8 mouse cellular contexts compared by ENCODE assay signal in genomic region chr12:59060322-59060721, GRCm38 (mm10). TPM values are rescaled to one million over a fixed set of nuclear protein-coding genes. Genes with fewer than 3 reads are reported as not detected.
A peak's percentile ranks its signal among the peaks of the same experiment; 100 is the strongest.
DNase-seq lines count a peak whose midpoint lies in the region; ATAC-seq and TF ChIP-seq lines count a peak whose summit lies in the region.

No protein-coding gene starts in this region.

- no peaks in the 10 kb centered on the region for H3K9me3 ChIP-seq in hindbrain, embryonic 15.5 days
- no peaks in the 10 kb centered on the region for H3K9me3 ChIP-seq in midbrain, embryonic 16.5 days (replicated peaks; ENCODE audit: control insufficient read depth, low read length, poor library complexity, severe bottlenecking)

- no peak for TF ChIP-seq CTCF in layer of hippocampus, adult 2 months (conservative IDR thresholded peaks at IDR 0.05)
- no peak for TF ChIP-seq CTCF in brain, embryonic 14.5 days (IDR thresholded peaks at IDR 0.05; ENCODE audit: borderline replicate concordance, extremely low read depth, insufficient read depth, insufficient read length)

- H3K4me2 ChIP-seq in hindbrain, embryonic 15.5 days: peak overlapping the region; percentile 87
- H3K4me2 ChIP-seq in midbrain, embryonic 16.5 days (ENCODE audit: low read length): peak overlapping the region; percentile 80

- 70% methylated on average over 4 of the region's 4 CpGs for WGBS in hindbrain, embryonic 15.5 days
- 59% methylated on average over 4 of the region's 4 CpGs for WGBS in midbrain, embryonic 16.5 days

- peaks cover 32% of the 10 kb centered on the region for H3K4me1 ChIP-seq in hindbrain, embryonic 15.5 days (replicated peaks)
- H3K4me1 ChIP-seq in midbrain, embryonic 16.5 days (ENCODE audit: control insufficient read depth, insufficient read depth, low read length): peaks cover 27% of the 10 kb centered on the region

- ATAC-seq in hindbrain, embryonic 15.5 days (ENCODE audit: low FRiP score, low read depth): no peak
- no peak for ATAC-seq in midbrain, embryonic 16.5 days

- H3K27me3 ChIP-seq in hindbrain, embryonic 15.5 days: no peaks in the 10 kb centered on the region
- H3K27me3 ChIP-seq in midbrain, embryonic 16.5 days (ENCODE audit: control insufficient read depth, insufficient read depth, low read depth, low read length): no peaks in the 10 kb centered on the region

- peak overlapping the region; percentile 93 for H3K9ac ChIP-seq in hindbrain, embryonic 15.5 days
- peak overlapping the region; percentile 96 for H3K9ac ChIP-seq in midbrain, embryonic 16.5 days (ENCODE audit: low read depth, low read length)

- no peak for TF ChIP-seq POLR2A in brain, embryonic 14.5 days (IDR thresholded peaks at IDR 0.05; ENCODE audit: borderline replicate concordance, extremely low read depth, insufficient read depth, insufficient read length, poor library complexity, severe bottlenecking)

- H3K27ac ChIP-seq in layer of hippocampus, adult 2 months: peak overlapping the region; percentile 98
- peak overlapping the region; percentile 99 for H3K27ac ChIP-seq in hindbrain, embryonic 15.5 days (replicated peaks)
- H3K27ac ChIP-seq in midbrain, embryonic 16.5 days (ENCODE audit: low read length): peak overlapping the region; percentile 97; the same call in 1 of the 2 replicates

- H3K36me3 ChIP-seq in hindbrain, embryonic 15.5 days: peaks cover 3% of the 10 kb centered on the region; the same call in 1 of the 2 replicates
- H3K36me3 ChIP-seq in midbrain, embryonic 16.5 days (ENCODE audit: control insufficient read depth, insufficient read depth, low read length): peaks cover 4% of the 10 kb centered on the region; the same call in 1 of the 2 replicates

- DNase-seq in layer of hippocampus, adult 2 months (ENCODE audit: low spot score in 2 of 2): no peak
- DNase-seq in layer of hippocampus, adult 11-12 months (ENCODE audit: low spot score): no peak
- DNase-seq in brain, embryonic 14.5 days (ENCODE audit: low read depth): peak; percentile 14
- no peak for DNase-seq in urinary bladder, postnatal 14 days (ENCODE audit: low spot score)
- DNase-seq in adrenal gland, postnatal 14 days: no peak
- DNase-seq in kidney, adult 9 months: no peak

- H3K4me3 ChIP-seq in layer of hippocampus, adult 2 months: peak overlapping the region; percentile 96
- peak overlapping the region; percentile 81 for H3K4me3 ChIP-seq in hindbrain, embryonic 15.5 days
- H3K4me3 ChIP-seq in midbrain, embryonic 16.5 days (ENCODE audit: low read depth, low read length): peak overlapping the region; percentile 79

RNA-seq across cellular contexts. Expression of gene Trappc6b, which starts 0.9 kb away (rescaled TPM):
- total RNA-seq in layer of hippocampus, adult 2 months (2021): 100 to 1,000 TPM; 104 to 108 TPM
- 114 and 134 TPM in 2 replicates for polyA plus RNA-seq in brain, embryonic 14.5 days (2012; rRNA removed)
- polyA plus RNA-seq in hindbrain, embryonic 15.5 days (2015; fragmentation: Nextera tagmentation; extraction: Ambion mirVana): 153 TPM in 2 replicates
- 182 and 184 TPM in 2 replicates for polyA plus RNA-seq in midbrain, embryonic 16.5 days (2015; fragmentation: Nextera tagmentation; extraction: Ambion mirVana)
- 87.3 and 90.0 TPM in 2 replicates for total RNA-seq in adrenal gland, postnatal 14 days (2021)

RNA-seq across cellular contexts. Expression of gene Pnn, which starts 6.4 kb away (rescaled TPM):
- 10 to 100 TPM; 58.7 to 78.3 TPM for total RNA-seq in layer of hippocampus, adult 2 months (2021)
- 58.3 and 89.4 TPM in 2 replicates for polyA plus RNA-seq in brain, embryonic 14.5 days (2012; rRNA removed)
- 77.8 and 96.2 TPM in 2 replicates for polyA plus RNA-seq in hindbrain, embryonic 15.5 days (2015; fragmentation: Nextera tagmentation; extraction: Ambion mirVana)
- 85.6 and 90.5 TPM in 2 replicates for polyA plus RNA-seq in midbrain, embryonic 16.5 days (2015; fragmentation: Nextera tagmentation; extraction: Ambion mirVana)
- 54.1 and 60.2 TPM in 2 replicates for total RNA-seq in adrenal gland, postnatal 14 days (2021)

RNA-seq across cellular contexts. Expression of gene Mia2, which starts 35.3 kb away (rescaled TPM):
- 10 to 100 TPM; 47.3 to 52.6 TPM for total RNA-seq in layer of hippocampus, adult 2 months (2021)
- polyA plus RNA-seq in brain, embryonic 14.5 days (2012; rRNA removed): 37.8 and 37.9 TPM in 2 replicates
- 30.4 and 36.5 TPM in 2 replicates for polyA plus RNA-seq in hindbrain, embryonic 15.5 days (2015; fragmentation: Nextera tagmentation; extraction: Ambion mirVana)
- 28.5 and 35.2 TPM in 2 replicates for polyA plus RNA-seq in midbrain, embryonic 16.5 days (2015; fragmentation: Nextera tagmentation; extraction: Ambion mirVana)
- total RNA-seq in adrenal gland, postnatal 14 days (2021): 87.4 and 106 TPM in 2 replicates

RNA-seq across cellular contexts. Expression of gene Gemin2, which starts 47.1 kb away (rescaled TPM):
- total RNA-seq in layer of hippocampus, adult 2 months (2021): 10 to 100 TPM in 1 of 2 experiments, 1 to 10 TPM in 1; 9.2 to 10.9 TPM
- 7.6 and 9.3 TPM in 2 replicates for polyA plus RNA-seq in brain, embryonic 14.5 days (2012; rRNA removed)
- 15.0 and 15.7 TPM in 2 replicates for polyA plus RNA-seq in hindbrain, embryonic 15.5 days (2015; fragmentation: Nextera tagmentation; extraction: Ambion mirVana)
- 15.0 and 16.6 TPM in 2 replicates for polyA plus RNA-seq in midbrain, embryonic 16.5 days (2015; fragmentation: Nextera tagmentation; extraction: Ambion mirVana)
- 9.0 and 9.6 TPM in 2 replicates for total RNA-seq in adrenal gland, postnatal 14 days (2021)

RNA-seq across cellular contexts. Expression of gene Sec23a, which starts 48.5 kb away (rescaled TPM):
- 10 to 100 TPM; 96.2 to 97.7 TPM for total RNA-seq in layer of hippocampus, adult 2 months (2021)
- polyA plus RNA-seq in brain, embryonic 14.5 days (2012; rRNA removed): 54.5 and 67.7 TPM in 2 replicates
- 96.7 and 101 TPM in 2 replicates for polyA plus RNA-seq in hindbrain, embryonic 15.5 days (2015; fragmentation: Nextera tagmentation; extraction: Ambion mirVana)
- 119 and 120 TPM in 2 replicates for polyA plus RNA-seq in midbrain, embryonic 16.5 days (2015; fragmentation: Nextera tagmentation; extraction: Ambion mirVana)
- 45.1 and 46.4 TPM in 2 replicates for total RNA-seq in adrenal gland, postnatal 14 days (2021)
